Mouse (Mus musculus): Measurements from ENCODE around the gene Amacr. TPM values are rescaled to one million over a fixed set of nuclear protein-coding genes. Genes with fewer than 3 reads are reported as not detected.

The Amacr gene
- total RNA-seq, 2 experiments from 2014 or later: not detected

Other genes with a start within 250 kb of the Amacr start
- not detected in 2 replicates for gene C1qtnf3, start 29.4 kb upstream of the Amacr start, total RNA-seq (2015; ENCODE audit: low replicate concordance)
- not detected in 2 replicates for gene C1qtnf3, start 29.4 kb upstream of the Amacr start, total RNA-seq (2017; ENCODE audit: low replicate concordance)
- gene Slc45a2, start 19.0 kb downstream of the Amacr start, total RNA-seq (2015; ENCODE audit: low replicate concordance): not detected in 2 replicates
- gene Slc45a2, start 19.0 kb downstream of the Amacr start, total RNA-seq (2017; ENCODE audit: low replicate concordance): not detected in 2 replicates
- gene Rxfp3, start 56.2 kb downstream of the Amacr start, total RNA-seq (2015; ENCODE audit: low replicate concordance): not detected in 2 replicates
- not detected in 2 replicates for gene Rxfp3, start 56.2 kb downstream of the Amacr start, total RNA-seq (2017; ENCODE audit: low replicate concordance)
- gene Adamts12, start 83.0 kb downstream of the Amacr start, total RNA-seq (2015; ENCODE audit: low replicate concordance): not detected in 2 replicates
- 0.70 TPM in 1 of 2 replicates, not detected in the other for gene Adamts12, start 83.0 kb downstream of the Amacr start, total RNA-seq (2017; ENCODE audit: low replicate concordance)

All from erythroblast, adult 5-6 weeks (primary cell).